Mouse (Mus musculus) ES-E14 (cell line): ENCODE results near the gene Tmem102.

Experiments
- CHD2 ChIP-seq: IDR thresholded peaks from 2 replicates; pipeline ENCODE4 v1.6.1; 2014; ENCODE audit warnings: mild to moderate bottlenecking, low read depth, low read length, inconsistent platforms
- HCFC1 ChIP-seq: IDR thresholded peaks from 2 replicates; pipeline ENCODE4 v1.6.1; 2012; ENCODE audit warnings: low read length, inconsistent platforms, borderline replicate concordance; ENCODE audit not compliant: insufficient read depth

GRCm38 (mm10) chr11:69791420-69791819 lies 14.0 kb downstream of the Tmem102 start:
- TF ChIP-seq HCFC1 (no peak), CHD2 (no peak)
